Mouse (Mus musculus) brain, adult 10 weeks (tissue): Measurements from ENCODE around the gene Cntnap2. TPM values are rescaled to one million over a fixed set of nuclear protein-coding genes. Genes with fewer than 3 reads are reported as not detected.

Experiments used
- polyA plus RNA-seq: library from polyadenylated mRNA; stranded (reverse); fragments of 350-450 nt; fragmentation: Illumina TruSeq; extraction: RNeasy Lipid Tissue Mini Kit (QIAGEN cat#74804); gene quantifications from one replicate; pipeline ENCODE4 v1.2.3, GENCODE M21; 2015; ENCODE audit warnings: low read depth, low replicate concordance

Cntnap2 gene
- 59.5 TPM for polyA plus RNA-seq

DNA sequence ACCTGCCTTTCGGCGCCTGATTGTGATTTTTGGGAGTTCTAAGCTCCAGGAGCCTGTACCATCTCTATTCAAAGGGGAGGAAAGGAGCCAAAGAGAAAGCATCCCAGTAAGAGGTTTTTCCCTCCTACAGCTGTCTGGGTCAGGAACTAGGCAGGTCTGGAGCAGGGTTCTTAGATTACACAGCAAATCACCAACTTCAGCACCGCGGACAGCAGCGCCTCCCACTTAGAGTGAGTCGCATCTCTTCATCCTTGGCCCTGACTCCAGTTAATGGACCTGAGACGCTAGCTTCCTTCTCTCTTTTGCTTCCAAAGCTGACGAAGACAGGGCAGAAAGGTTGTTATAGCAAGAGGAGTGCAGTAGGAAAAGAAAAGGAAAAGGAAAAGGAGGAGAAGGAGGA, at the start of gene Cntnap2:
TSS of gene Cntnap2 (plus strand) at position 267 of the 400 bp plus-strand sequence.

